Mouse (Mus musculus): Measurements from ENCODE around the gene Cmklr1. TPM values are rescaled to one million over a fixed set of nuclear protein-coding genes. Genes with fewer than 3 reads are reported as not detected.

Gene Cmklr1
- total RNA-seq, 1 experiment from 2014 or later: not detected

GRCm38 (mm10) chr5:113664629-113665195, 14.5 kb upstream of the Cmklr1 start:
- no peak for ATAC-seq (replicated peaks in 1 of 2; ENCODE audit: insufficient read depth in 1 of 2, low FRiP score in 2 of 2, low TSS enrichment in 1 of 2, low read depth in 1 of 2, poor library complexity in 2 of 2, severe bottlenecking in 2 of 2)

- ATAC-seq (replicated peaks in 1 of 2; ENCODE audit: insufficient read depth in 1 of 2, low FRiP score in 2 of 2, low TSS enrichment in 1 of 2, low read depth in 1 of 2, poor library complexity in 2 of 2, severe bottlenecking in 2 of 2): no peak
Measured at GRCm38 (mm10) chr5:113664127-113664526, 13.9 kb upstream of the Cmklr1 start.

GRCm38 (mm10) chr5:113660872-113661271, 10.6 kb upstream of the Cmklr1 start:
- ATAC-seq (replicated peaks in 1 of 2; ENCODE audit: insufficient read depth in 1 of 2, low FRiP score in 2 of 2, low TSS enrichment in 1 of 2, low read depth in 1 of 2, poor library complexity in 2 of 2, severe bottlenecking in 2 of 2): no peak

- no peak for ATAC-seq (replicated peaks in 1 of 2; ENCODE audit: insufficient read depth in 1 of 2, low FRiP score in 2 of 2, low TSS enrichment in 1 of 2, low read depth in 1 of 2, poor library complexity in 2 of 2, severe bottlenecking in 2 of 2)
Measured at GRCm38 (mm10) chr5:113654821-113655220, 4.6 kb upstream of the Cmklr1 start.

GRCm38 (mm10) chr5:113654206-113654605, 4.0 kb upstream of the Cmklr1 start:
- no peak for ATAC-seq (replicated peaks in 1 of 2; ENCODE audit: insufficient read depth in 1 of 2, low FRiP score in 2 of 2, low TSS enrichment in 1 of 2, low read depth in 1 of 2, poor library complexity in 2 of 2, severe bottlenecking in 2 of 2)

GRCm38 (mm10) chr5:113652215-113652614, 2.0 kb upstream of the Cmklr1 start:
- no peak for ATAC-seq (replicated peaks in 1 of 2; ENCODE audit: insufficient read depth in 1 of 2, low FRiP score in 2 of 2, low TSS enrichment in 1 of 2, low read depth in 1 of 2, poor library complexity in 2 of 2, severe bottlenecking in 2 of 2)

GRCm38 (mm10) chr5:113648647-113649211, 1.5 kb downstream of the Cmklr1 start:
- no peak for ATAC-seq (replicated peaks in 1 of 2; ENCODE audit: insufficient read depth in 1 of 2, low FRiP score in 2 of 2, low TSS enrichment in 1 of 2, low read depth in 1 of 2, poor library complexity in 2 of 2, severe bottlenecking in 2 of 2)

- no peak for ATAC-seq (replicated peaks in 1 of 2; ENCODE audit: insufficient read depth in 1 of 2, low FRiP score in 2 of 2, low TSS enrichment in 1 of 2, low read depth in 1 of 2, poor library complexity in 2 of 2, severe bottlenecking in 2 of 2)
Measured at GRCm38 (mm10) chr5:113647141-113647540, 3.1 kb downstream of the Cmklr1 start.

GRCm38 (mm10) chr5:113644520-113644919, 5.7 kb downstream of the Cmklr1 start:
- ATAC-seq (replicated peaks in 1 of 2; ENCODE audit: insufficient read depth in 1 of 2, low FRiP score in 2 of 2, low TSS enrichment in 1 of 2, low read depth in 1 of 2, poor library complexity in 2 of 2, severe bottlenecking in 2 of 2): peak; percentile 35 to 79

GRCm38 (mm10) chr5:113643107-113643848, 6.9 kb downstream of the Cmklr1 start:
- ATAC-seq (replicated peaks in 1 of 2; ENCODE audit: insufficient read depth in 1 of 2, low FRiP score in 2 of 2, low TSS enrichment in 1 of 2, low read depth in 1 of 2, poor library complexity in 2 of 2, severe bottlenecking in 2 of 2): peak; percentile 64 to 65

- ATAC-seq (replicated peaks in 1 of 2; ENCODE audit: insufficient read depth in 1 of 2, low FRiP score in 2 of 2, low TSS enrichment in 1 of 2, low read depth in 1 of 2, poor library complexity in 2 of 2, severe bottlenecking in 2 of 2): no peak
Measured at GRCm38 (mm10) chr5:113641066-113641465, 9.2 kb downstream of the Cmklr1 start.

- no peak for ATAC-seq (replicated peaks in 1 of 2; ENCODE audit: insufficient read depth in 1 of 2, low FRiP score in 2 of 2, low TSS enrichment in 1 of 2, low read depth in 1 of 2, poor library complexity in 2 of 2, severe bottlenecking in 2 of 2)
Measured at GRCm38 (mm10) chr5:113639126-113639525, 11.1 kb downstream of the Cmklr1 start.

GRCm38 (mm10) chr5:113638055-113638454, 12.2 kb downstream of the Cmklr1 start:
- ATAC-seq (replicated peaks in 1 of 2; ENCODE audit: insufficient read depth in 1 of 2, low FRiP score in 2 of 2, low TSS enrichment in 1 of 2, low read depth in 1 of 2, poor library complexity in 2 of 2, severe bottlenecking in 2 of 2): no peak

- no peak for ATAC-seq (replicated peaks in 1 of 2; ENCODE audit: insufficient read depth in 1 of 2, low FRiP score in 2 of 2, low TSS enrichment in 1 of 2, low read depth in 1 of 2, poor library complexity in 2 of 2, severe bottlenecking in 2 of 2)
Measured at GRCm38 (mm10) chr5:113637631-113638030, 12.6 kb downstream of the Cmklr1 start.

- no peak for ATAC-seq (replicated peaks in 1 of 2; ENCODE audit: insufficient read depth in 1 of 2, low FRiP score in 2 of 2, low TSS enrichment in 1 of 2, low read depth in 1 of 2, poor library complexity in 2 of 2, severe bottlenecking in 2 of 2)
Measured at GRCm38 (mm10) chr5:113635861-113636565, 14.2 kb downstream of the Cmklr1 start.

GRCm38 (mm10) chr5:113634887-113635610, 15.2 kb downstream of the Cmklr1 start:
- ATAC-seq (replicated peaks in 1 of 2; ENCODE audit: insufficient read depth in 1 of 2, low FRiP score in 2 of 2, low TSS enrichment in 1 of 2, low read depth in 1 of 2, poor library complexity in 2 of 2, severe bottlenecking in 2 of 2): no peak

GRCm38 (mm10) chr5:113634024-113634651, 16.1 kb downstream of the Cmklr1 start:
- peak; percentile 33 to 36; a peak in 3 of 4 replicates for ATAC-seq (replicated peaks in 1 of 2; ENCODE audit: insufficient read depth in 1 of 2, low FRiP score in 2 of 2, low TSS enrichment in 1 of 2, low read depth in 1 of 2, poor library complexity in 2 of 2, severe bottlenecking in 2 of 2)
